Mouse (Mus musculus) lung, postnatal 0 days (tissue): ENCODE data around the gene Plpp6. TPM values are rescaled to one million over a fixed set of nuclear protein-coding genes. Genes with fewer than 3 reads are reported as not detected.

Experiments used
- ATAC-seq: fragments of 200-750 bp; cut with Nextera tagmentation; 2 replicates; pipeline ENCODE4 v1.8.0; 2017; ENCODE audit warnings: moderate library complexity
- DNase-seq: peaks from one replicate; pipeline ENCODE4 v3.0.0-alpha.2; 2016; ENCODE audit warnings: low spot score
- H3K27ac ChIP-seq: fragments of 300-500 bp; sonication (generic); 2 replicates; pipeline ENCODE4 v1.5.1; 2014; ENCODE audit warnings: antibody characterized with exemption, mild to moderate bottlenecking, low read length, mixed read lengths
- H3K27me3 ChIP-seq: fragments of 300-500 bp; sonication (generic); replicated peaks from 2 replicates; pipeline ENCODE4 v1.6.1; 2014; ENCODE audit warnings: low read length, mixed read lengths; ENCODE audit not compliant: insufficient read depth
- H3K36me3 ChIP-seq: fragments of 300-500 bp; sonication (generic); 2 replicates; pipeline ENCODE4 v1.6.1; 2014; ENCODE audit warnings: low read length, mixed read lengths; ENCODE audit not compliant: insufficient read depth
- H3K4me1 ChIP-seq: fragments of 300-500 bp; sonication (generic); 2 replicates; pipeline ENCODE4 v1.6.1; 2014; ENCODE audit warnings: antibody characterized with exemption, low read depth, low read length, mixed read lengths; ENCODE audit not compliant: insufficient read depth
- H3K4me2 ChIP-seq: fragments of 300-500 bp; sonication (generic); replicated peaks from 2 replicates; pipeline ENCODE4 v1.6.1; 2014; ENCODE audit warnings: low read depth, mild to moderate bottlenecking, low read length, moderate library complexity, mixed read lengths
- H3K4me3 ChIP-seq: fragments of 300-500 bp; sonication (generic); 2 replicates; pipeline ENCODE4 v1.5.1; 2014; ENCODE audit warnings: low read depth, low read length
- H3K9ac ChIP-seq: fragments of 300-500 bp; sonication (generic); replicated peaks from 2 replicates; pipeline ENCODE4 v1.6.1; 2014; ENCODE audit warnings: low read depth, mild to moderate bottlenecking
- H3K9me3 ChIP-seq: fragments of 300-500 bp; sonication (generic); 2 replicates; pipeline ENCODE4 v1.6.1; 2016; ENCODE audit warnings: low read length, mixed read lengths
- CTCF ChIP-seq: IDR thresholded peaks from 2 replicates; pipeline ENCODE4 v1.5.1; 2016; ENCODE audit warnings: antibody characterized with exemption, mild to moderate bottlenecking
- EP300 ChIP-seq: IDR thresholded peaks from 2 replicates; pipeline ENCODE4 v1.6.1; 2016; ENCODE audit warnings: antibody characterized with exemption, mild to moderate bottlenecking, control low read depth
- WGBS: fragments of 180-500 bp; shearing (Covaris S2); extraction: QIAGEN DNeasy Blood & Tissue Kit; methylation state at CpG from one replicate; pipeline ENCODE4 v1.1.7; 2014; 5-methylcytosine and 5-hydroxymethylcytosine counted together
- polyA plus RNA-seq: library from polyadenylated mRNA; unstranded; fragments of >200 nt; fragmentation: Nextera tagmentation; extraction: Ambion mirVana; gene quantifications from 2 replicates; pipeline ENCODE4 v1.2.1, GENCODE M21; 2015

Plpp6 gene
- polyA plus RNA-seq, 1 experiment from 2014 or later = 9.9 TPM

- Histone ChIP-seq H3K4me3 (no peak overlapping the region), H3K9ac (no peak overlapping the region), H3K27me3 (no peaks in the 10 kb centered on the region), H3K4me1 (peaks cover 13% of the 10 kb centered on the region; the same call in 1 of the 2 replicates), H3K36me3 (no peaks in the 10 kb centered on the region), H3K27ac (no peak overlapping the region), H3K9me3 (no peaks in the 10 kb centered on the region), H3K4me2 (no peak overlapping the region)
- DNase-seq (no peak), ATAC-seq (no peak)
- 80% methylated on average over 5 of the region's 5 CpGs for WGBS
- TF ChIP-seq CTCF = no peak
- TF ChIP-seq EP300 = no peak
These were observed 5.5 kb downstream of the Plpp6 start for GRCm38 (mm10) chr19:28969231-28969630.

GRCm38 (mm10) chr19:28970251-28970650 lies 6.5 kb downstream of the Plpp6 start:
- peak; percentile 53 for ATAC-seq
- H3K9me3 ChIP-seq = no peaks in the 10 kb centered on the region

GRCm38 (mm10) chr19:28974862-28975611 lies 11.3 kb downstream of the Plpp6 start:
- ATAC-seq (peak; percentile 64), DNase-seq (peak; percentile 75)
- TF ChIP-seq EP300 (no peak), CTCF (peak; percentile 89)
- WGBS = 15% methylated on average over 35 of the region's 35 CpGs
- Histone ChIP-seq H3K4me2 (peak overlapping the region; percentile 59), H3K4me1 (no peaks in the 10 kb centered on the region), H3K36me3 (no peaks in the 10 kb centered on the region), H3K4me3 (peak overlapping the region; percentile 26), H3K27me3 (no peaks in the 10 kb centered on the region), H3K9me3 (no peaks in the 10 kb centered on the region), H3K9ac (no peak overlapping the region), H3K27ac (no peak overlapping the region)

More at GRCm38 (mm10) chr19:28970251-28970650, 6.5 kb downstream of the Plpp6 start:
- Histone ChIP-seq H3K36me3 (no peaks in the 10 kb centered on the region), H3K4me1 (peaks cover 7% of the 10 kb centered on the region; the same call in 1 of the 2 replicates), H3K9ac (no peak overlapping the region), H3K4me3 (no peak overlapping the region), H3K27ac (no peak overlapping the region), H3K4me2 (no peak overlapping the region), H3K27me3 (no peaks in the 10 kb centered on the region)
- peak; percentile 21 for DNase-seq
- WGBS = 33% methylated on average over 11 of the region's 11 CpGs
- no peak for TF ChIP-seq CTCF
- TF ChIP-seq EP300 = peak; percentile 66

GRCm38 (mm10) chr19:28982617-28983016 lies 18.9 kb downstream of the Plpp6 start:
- H3K4me2 ChIP-seq = no peak overlapping the region
- H3K4me1 ChIP-seq = no peaks in the 10 kb centered on the region
- DNase-seq (no peak), ATAC-seq (no peak)
- no peak overlapping the region for H3K27ac ChIP-seq
- no peaks in the 10 kb centered on the region for H3K9me3 ChIP-seq
- no peaks in the 10 kb centered on the region for H3K36me3 ChIP-seq
- H3K27me3 ChIP-seq = no peaks in the 10 kb centered on the region
- H3K4me3 ChIP-seq = no peak overlapping the region
- no peak overlapping the region for H3K9ac ChIP-seq
- TF ChIP-seq EP300 (no peak), CTCF (no peak)
- WGBS = 42% methylated on average over 7 of the region's 7 CpGs

DNA sequence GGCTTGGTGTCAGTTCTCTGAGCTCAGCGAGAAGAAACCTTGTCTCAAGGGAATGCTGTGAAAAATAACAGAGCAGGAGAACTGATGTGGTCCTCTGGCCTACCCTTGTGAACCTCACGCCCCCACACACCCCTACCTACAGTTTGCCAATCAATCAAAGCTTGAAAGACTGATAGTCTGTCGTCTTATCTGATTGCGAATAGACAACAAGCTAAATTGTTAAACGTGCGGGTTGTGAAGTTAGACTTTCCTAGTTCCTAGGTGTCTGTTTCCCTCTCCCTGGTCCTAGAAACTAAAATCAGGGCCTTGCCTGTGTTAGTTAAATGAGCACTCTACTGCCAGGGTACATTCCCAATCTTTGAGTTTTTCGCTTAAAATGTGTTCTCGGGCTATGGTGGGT lies 25.8 kb downstream of the Plpp6 start:
- Histone ChIP-seq H3K9me3 (no peaks in the 10 kb centered on the region; the same call in 1 of the 2 replicates), H3K9ac (peak overlapping the region; percentile 84), H3K27me3 (no peaks in the 10 kb centered on the region), H3K4me3 (peak overlapping the region; percentile 84), H3K27ac (peak overlapping the region; percentile 96), H3K4me1 (no peaks in the 10 kb centered on the region), H3K36me3 (no peaks in the 10 kb centered on the region), H3K4me2 (peak overlapping the region; percentile 63)
- ATAC-seq = no peak
- 40% methylated on average over 8 of the region's 8 CpGs for WGBS
- TF ChIP-seq CTCF = no peak
- TF ChIP-seq EP300 = no peak
- DNase-seq = no peak

DNA sequence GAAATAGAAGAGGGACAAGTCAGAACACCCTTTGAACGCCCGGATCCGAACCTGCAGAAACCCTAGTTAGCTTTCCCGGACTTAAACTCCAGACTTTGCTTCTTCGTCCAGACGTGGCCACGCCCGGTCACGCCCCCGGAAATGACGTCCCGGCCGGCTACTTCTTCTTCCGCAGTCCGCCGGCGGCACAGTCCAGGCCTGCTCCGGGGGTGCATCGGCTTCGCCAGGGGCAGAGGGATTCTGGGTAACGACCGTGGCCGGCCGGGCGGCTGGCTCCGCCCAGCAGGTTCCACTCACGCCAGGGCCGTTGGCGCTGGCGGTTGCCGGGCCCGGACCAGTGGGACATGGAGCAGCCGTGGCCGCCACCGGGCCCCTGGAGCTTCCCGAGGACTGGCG lies 26.4 kb downstream of the Plpp6 start, which contains the start of gene Cdc37l1:
Cdc37l1 (plus strand) TSS at position 159 of the 396 bp plus-strand sequence.
- Histone ChIP-seq H3K9me3 (no peaks in the 10 kb centered on the region; the same call in 1 of the 2 replicates), H3K27ac (peak within 1 kb of the TSS; percentile 96), H3K4me3 (peak within 1 kb of the TSS; percentile 84), H3K4me2 (peak within 1 kb of the TSS; percentile 63), H3K9ac (peak within 1 kb of the TSS; percentile 84), H3K27me3 (no peaks in the 10 kb centered on the region), H3K4me1 (no peaks in the 10 kb centered on the region), H3K36me3 (peaks cover 2% of the 10 kb centered on the region; the same call in 1 of the 2 replicates)
- ATAC-seq (peak; percentile 99), DNase-seq (peak; percentile 98)
- 0 out of 2 replicates have a peak, but pooled peaks have one; percentile 8 for TF ChIP-seq EP300
- no peak for TF ChIP-seq CTCF
- 1% methylated on average over 36 of the region's 37 CpGs for WGBS
